Mouse (Mus musculus): ENCODE data around the gene Tctex1d2.
"Not testable (repeated sequence)": the region's sequence is repeated elsewhere in the genome, so short reads cannot be mapped to it uniquely, and the experiment has no call there.

Tctex1d2 gene

DNA sequence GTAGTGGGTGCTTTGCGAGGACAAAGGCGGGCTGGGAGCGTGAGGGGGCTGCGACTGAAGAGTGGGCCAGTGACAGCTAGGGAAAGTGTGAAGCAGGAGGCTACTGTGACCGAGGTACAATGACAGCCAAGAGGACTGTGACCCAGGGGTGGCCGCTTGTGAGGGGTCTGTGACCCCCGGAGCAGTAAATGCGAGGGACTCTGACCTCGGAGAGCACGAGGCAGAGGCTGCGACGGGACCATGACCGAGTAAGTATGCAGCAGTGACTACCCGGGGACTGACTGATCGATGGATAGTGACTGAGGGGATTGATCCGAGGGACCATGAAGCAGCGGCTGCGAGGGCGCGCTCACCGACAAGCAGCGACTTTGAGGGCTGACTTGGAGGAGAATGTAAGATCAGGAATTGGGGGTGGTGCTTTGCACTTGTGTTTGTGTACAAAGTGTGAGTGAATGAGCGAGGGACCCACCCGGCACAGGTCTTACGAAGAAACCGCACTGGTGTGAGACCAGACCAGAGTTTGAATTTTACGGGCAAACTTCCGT is 11.6 kb downstream of the Tctex1d2 start:
- peak; percentile 21 for DNase-seq (ENCODE audit: low read depth, low spot score)

DNA sequence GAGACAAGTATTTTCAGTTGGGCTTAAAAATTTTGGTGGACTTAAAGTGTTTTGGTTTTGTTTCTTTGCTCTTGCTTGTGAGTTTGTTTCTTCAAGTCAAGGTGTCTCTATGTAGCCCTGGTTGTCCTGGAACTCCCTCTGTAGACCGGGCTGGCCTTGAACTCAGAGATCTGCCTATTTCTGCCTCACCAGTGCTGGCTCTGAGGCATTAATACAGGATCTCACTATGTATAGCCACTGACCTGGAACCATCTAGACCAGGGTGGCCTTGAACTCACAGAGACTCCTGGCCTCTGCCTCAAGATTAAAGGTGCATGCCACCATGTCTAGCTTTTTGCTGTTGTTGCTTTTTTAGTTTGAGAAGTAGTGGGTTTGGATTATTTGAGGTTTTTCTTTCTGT is 12.4 kb downstream of the Tctex1d2 start:
- no peak for DNase-seq (ENCODE audit: low read depth, low spot score)

DNA sequence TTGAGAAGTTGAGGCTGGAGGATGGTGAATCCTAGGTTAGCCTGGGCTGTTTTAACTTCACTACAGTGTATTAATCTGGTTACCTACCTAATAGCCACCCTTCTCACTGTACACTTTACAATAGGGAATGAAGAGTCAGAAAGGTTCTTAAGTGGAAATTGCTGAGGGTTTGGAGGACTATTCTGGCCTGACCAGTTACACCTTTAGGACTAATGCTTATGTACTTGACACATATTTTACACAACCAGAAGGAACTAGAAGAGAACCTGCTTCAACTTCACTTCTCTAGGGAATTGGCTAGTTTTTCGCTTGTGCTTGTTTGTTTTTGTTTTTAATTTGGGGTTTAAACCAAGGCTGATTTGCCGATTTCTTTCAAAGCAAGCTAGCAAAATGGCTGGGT is 13.6 kb downstream of the Tctex1d2 start:
- DNase-seq (ENCODE audit: low read depth, low spot score): no peak

DNA sequence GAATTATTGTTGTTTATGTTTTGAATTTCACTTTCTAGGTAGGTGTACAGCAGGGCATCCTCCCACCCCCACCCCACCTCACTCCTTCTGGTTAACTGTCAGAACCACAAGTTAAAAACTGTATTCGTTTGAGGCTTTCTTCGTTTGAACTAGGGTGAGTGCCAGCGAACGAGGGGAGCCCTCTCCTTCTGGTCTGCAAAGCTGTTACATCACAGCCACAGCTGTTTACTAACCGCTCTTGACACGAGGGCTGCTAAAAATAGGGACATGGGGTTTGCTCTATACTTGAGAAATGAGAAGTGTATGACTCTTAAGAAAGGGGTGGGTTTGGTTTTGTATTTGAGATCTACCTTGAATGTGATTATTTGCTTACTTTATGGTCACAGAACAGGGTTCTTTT is 14.6 kb downstream of the Tctex1d2 start:
- peak; percentile 87 for DNase-seq (ENCODE audit: low read depth, low spot score)

DNA sequence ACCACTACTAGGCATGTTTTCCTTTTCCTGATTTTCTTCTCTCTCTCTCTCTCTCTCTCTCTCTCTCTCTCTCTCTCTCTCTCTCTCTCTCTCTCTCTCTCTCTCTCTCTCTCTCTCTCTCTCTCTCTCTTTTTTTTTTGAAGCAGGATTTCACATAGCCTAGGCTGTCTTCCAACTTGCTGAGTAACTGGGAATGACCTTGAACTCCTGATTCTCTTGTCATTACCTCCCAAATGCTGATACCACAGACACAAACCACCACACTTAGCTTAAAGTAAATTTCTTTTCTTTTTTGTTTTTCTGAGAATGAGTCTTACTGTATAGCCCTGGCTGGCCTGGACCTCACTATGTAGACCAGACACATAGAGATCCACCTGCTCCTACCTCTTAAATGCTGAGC is 15.2 kb downstream of the Tctex1d2 start:
- no peak for DNase-seq (ENCODE audit: low read depth, low spot score)

DNA sequence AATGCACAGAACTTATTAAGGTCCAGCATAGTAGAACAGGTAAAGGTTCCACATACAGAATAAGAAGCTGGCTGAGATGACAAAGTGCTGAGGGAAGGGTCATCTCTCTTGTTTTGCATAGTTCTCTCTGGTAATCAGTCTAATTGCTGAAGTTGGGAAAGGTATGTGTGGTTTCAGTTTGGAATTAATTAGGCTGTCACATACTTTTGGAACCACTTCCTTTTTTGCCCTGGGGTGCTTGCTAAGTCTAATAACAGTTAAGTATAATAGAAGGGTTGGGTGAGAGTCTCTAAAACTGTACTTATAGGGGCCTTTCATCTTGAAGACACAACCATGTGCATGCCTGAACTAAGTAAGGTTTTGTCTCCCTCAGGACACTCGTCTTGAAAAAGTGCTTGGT is 17.2 kb downstream of the Tctex1d2 start:
- DNase-seq (ENCODE audit: low read depth, low spot score): no peak

DNA sequence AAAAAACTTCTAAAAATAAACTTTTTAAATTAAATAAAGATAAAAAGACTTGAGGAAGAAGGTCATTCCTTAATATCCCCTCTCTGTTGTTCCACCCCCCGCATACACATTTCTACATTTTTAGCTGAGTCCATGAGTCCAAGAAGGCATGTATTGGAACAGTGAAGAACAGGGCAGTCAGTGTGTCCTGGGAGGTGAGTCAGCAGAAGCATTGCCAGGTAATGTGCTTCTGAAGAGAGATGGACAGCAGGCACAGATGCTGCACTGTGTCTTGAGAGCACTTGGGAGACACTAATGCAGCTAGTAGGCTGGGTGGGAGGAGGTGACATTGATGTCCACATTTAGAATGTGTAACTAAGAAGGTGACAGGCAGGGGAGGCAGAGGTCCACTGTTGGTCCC is 17.8 kb downstream of the Tctex1d2 start:
- peak; percentile 59 for DNase-seq (ENCODE audit: low read depth, low spot score)

DNA sequence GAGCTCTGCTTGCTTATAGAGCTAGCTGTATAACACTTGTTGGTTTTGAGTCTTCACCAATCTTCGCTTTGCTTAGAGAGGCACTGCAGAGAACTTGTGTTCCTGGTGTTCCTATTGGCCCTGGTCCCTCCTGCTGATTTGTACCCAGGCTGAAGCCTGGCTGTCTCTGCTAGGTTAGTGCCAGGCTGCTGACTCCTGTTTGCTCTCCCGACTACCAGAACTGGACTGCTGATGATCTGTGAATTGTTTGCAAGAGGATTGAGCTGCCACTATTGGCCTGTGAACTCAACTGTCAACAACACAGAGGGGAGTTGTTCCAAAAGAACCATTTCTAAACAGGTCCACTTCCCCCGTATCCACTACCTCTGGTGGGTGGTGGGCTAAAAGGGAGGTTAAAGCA is 21.9 kb downstream of the Tctex1d2 start:
- no peak for DNase-seq (ENCODE audit: low read depth, low spot score)

DNA sequence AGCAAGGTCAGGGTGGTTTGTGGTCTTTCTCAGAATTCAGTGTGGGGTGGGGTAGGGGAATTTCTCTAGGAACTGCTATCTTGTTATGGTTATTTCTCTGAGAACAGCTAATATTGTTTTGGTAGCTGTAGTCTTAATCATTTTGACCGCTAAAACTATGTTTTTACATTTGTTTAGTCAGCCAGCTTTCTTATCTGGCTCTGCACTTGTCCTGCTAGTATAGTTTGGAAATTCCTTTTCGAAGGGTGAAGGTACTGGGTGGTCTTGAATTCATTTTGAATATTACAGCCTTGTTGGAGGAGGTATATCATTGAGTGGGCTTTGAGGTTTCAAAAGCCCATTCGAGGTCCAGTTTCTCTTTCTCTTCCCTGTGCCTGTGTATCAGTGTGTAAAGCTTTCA is 25.1 kb downstream of the Tctex1d2 start:
- not testable (repeated sequence) for DNase-seq (ENCODE audit: low read depth, low spot score)

DNA sequence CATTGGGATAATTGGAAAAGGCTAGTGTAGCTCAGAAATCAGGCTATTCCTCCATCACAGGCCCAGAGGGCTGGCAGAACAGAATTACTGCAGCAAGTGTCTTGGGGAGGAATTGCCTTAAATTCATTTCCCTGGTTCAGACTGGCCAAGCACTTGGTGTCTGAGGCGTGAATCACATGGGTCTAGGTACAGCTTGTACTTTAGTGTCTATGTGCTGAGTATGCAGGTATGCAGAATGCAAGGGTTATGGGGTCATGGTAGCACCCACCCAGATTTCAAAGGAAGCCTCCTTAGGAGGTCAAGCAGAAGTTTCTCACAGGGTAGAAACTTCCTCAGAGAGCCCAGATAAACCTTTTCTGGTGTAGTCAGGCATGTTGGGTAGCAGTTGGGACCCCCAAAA is 26.1 kb downstream of the Tctex1d2 start:
- no peak for DNase-seq (ENCODE audit: low read depth, low spot score)

DNA sequence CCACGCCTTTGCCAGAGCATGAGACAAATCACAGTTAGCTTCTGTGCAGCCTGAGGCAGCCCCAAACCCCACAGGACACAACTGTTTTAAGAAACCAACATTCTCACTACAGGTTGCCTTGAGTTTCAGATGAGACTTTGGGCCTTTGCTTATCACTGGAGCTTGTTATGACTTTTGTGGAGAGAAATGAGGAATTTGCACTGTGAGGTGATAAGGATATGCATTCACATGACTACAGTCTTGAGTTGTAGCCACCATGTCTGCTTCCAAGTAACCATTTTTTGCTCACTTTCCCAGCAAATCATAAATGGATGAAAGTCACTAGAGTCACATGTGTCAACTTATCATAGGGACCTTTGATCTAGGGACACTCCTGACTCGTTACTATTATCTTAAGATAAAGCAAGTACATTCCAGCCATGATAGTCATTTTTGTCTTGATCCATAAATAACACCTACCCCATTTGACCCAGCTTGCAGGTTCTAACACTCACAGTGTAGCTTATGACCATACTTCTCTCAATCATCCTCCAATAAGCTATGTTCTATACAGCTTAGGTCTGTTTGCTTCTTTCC is 27.1 kb downstream of the Tctex1d2 start:
- DNase-seq (ENCODE audit: low read depth, low spot score): no peak

DNA sequence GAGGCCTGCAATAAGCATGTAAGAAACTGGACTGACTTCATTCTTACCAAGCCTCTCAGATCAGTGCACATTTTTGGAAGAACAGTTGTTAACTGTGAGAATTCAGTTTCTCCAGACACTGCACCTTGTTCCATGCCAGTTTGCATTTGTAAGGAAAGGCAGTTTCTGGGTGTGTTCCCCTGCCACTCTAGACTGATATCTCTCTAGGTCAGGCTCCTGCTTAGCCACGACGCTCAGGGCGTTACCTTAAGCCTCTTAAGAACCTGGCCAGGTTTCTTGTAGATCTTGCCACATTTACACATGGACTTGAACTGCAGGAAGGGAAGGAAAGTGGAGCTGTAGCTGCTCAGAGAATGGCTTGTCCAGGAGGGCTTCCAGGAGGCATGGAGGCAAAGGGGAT is 30.2 kb downstream of the Tctex1d2 start:
- DNase-seq (ENCODE audit: low read depth, low spot score): no peak

DNA sequence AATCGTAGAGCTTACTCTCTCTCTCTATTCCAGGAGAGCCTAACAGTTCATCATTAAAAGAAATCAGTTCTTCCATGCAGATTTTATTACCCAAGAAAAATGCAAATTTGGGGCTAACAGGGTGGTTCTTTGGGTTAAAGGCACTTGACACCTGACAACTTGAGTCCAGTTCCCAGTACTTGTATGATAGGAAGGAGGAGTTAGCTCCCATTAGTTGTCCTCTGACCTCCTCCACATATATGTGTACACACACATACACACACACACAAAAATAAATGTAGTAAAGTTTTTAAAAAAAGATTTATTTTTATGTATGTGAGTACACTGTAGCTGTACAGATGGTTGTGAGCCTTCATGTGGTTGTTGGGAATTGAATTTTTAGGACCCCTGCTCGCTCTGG is 30.6 kb downstream of the Tctex1d2 start:
- DNase-seq (ENCODE audit: low read depth, low spot score): no peak

DNA sequence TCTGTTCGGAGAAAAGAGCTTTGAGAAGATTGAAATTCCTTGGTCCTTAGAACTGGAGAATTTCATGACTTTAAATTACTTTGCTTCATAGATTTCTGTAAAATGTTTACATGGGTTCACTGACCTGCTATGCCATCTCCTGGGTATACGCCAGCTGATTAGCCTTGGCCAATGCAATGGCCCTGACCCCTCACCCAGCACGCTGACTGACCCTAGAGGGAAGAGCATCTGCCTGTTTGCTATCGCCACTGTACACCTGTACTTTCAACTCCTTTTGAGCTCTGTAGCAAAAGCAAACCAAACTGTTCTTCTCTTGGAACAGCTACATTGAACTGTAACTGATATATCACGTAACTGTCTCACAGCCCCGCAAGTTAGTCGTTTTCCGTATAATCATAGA is 33.6 kb downstream of the Tctex1d2 start:
- no peak for DNase-seq (ENCODE audit: low read depth, low spot score)

DNA sequence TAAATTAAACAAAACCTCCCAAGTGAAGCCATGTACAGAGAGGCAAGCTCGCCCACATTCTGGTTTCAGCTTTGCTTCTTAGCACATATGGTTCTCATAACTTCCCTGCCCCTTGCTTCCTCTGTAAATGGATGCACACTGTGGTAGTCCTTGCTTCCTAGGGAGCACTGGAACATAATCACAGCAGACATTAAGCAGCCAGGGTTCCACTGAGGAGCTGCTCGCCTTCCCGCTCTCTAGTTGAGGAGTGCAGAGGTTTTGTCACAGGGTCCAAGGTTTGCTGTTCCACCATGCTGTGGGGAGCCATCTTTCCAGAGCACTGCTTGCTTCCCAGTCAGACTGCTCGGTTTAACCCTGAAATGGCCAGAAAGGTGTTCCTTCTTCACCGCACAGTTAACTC is 35.1 kb downstream of the Tctex1d2 start:
- no peak for DNase-seq (ENCODE audit: low read depth, low spot score)

DNA sequence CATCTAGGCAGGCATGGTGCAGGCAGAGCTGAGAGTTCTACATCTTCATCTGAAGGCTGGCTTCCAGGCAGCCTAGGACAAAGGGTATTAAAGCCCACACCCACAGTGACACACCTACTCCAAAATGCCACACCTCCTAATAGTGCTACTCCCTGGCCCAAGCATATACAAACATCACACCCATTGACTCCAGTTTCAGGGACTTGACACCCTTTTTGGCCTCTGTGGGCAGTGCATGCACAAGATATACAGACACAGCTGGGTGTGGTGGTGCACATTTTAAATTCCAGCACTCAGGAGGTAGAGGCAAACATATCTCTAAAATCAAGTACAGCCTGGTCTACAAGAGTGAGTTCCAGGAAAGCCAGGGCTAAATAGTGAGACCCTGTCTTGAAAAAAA is 36.6 kb downstream of the Tctex1d2 start:
- no peak for DNase-seq (ENCODE audit: low read depth, low spot score)

DNA sequence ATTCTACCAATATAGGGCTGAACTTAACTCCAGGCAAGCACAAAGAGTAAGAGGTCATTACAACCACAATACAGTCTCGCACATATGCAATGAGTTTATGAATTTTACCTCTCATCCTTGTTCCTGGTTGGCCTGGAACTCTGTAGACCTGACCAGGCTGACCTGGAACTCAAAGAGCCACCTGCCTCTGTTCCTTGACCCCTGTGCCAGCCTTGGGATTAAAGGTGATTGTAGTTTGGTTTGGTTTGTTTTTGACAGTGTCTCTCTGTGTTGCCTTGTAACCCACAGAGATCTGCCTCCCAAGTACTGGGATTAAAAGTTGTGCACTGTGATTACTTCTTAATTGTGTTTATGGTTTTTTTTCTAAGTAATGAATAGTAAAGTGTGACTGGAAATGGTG is 37.3 kb downstream of the Tctex1d2 start:
- no peak for DNase-seq (ENCODE audit: low read depth, low spot score)

DNA sequence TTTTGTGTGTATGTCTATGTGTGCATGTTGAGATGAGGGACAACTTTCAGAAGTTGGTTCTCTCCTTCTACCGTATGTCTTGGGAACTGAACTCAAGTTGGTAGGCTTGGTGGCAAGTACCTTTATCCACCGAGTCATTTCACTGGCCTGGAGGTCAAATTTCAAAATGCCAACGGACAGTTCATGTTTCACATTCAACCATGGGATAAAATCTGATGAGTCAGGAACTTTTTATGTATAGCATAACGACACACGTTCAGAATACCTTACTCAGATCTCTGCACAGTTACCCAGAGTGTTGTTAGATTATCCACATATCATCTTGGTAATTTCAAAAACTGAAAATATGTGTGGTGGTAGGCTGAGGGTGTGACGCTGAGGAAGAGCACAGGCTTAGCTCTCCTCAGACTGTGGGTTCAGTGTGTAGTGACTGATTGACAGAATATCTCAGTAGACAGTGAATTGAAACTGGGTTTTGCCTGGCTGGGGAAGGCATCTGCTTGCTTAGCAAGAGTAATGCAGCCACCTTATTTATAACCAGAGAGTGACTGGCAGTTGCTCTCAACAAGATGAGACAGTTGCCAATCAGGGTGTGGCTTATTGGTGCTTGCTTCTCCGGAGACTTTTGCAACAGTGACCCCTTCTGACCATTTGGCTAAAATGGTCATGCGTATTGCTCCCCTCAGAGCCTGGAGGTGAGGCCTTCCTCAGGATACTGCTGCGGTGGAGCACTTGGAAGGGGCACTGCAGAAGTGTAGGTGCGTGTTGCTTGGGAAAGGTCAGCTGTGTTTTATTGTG is 38.3 kb downstream of the Tctex1d2 start:
- DNase-seq (ENCODE audit: low read depth, low spot score): peak; percentile 84

DNA sequence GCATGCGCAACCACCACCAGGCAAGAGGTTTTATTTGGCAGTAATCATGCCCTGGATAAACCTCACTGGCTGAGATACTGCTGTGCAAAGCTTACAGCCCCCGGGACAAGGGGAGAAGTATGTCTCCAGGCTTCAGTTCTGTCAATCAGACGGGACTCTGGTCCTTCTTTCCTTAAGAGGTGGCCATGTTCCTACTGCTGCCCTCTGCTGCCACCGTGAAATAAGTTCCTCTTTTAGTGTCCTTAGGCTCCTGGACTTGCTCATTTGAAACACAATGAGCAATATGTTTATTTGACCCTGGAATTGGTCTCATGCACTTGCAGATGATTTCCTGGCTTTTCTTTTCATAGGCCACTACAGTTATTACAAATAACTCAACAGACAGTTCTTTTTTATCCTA is 41.0 kb downstream of the Tctex1d2 start:
- DNase-seq (ENCODE audit: low read depth, low spot score): no peak

DNA sequence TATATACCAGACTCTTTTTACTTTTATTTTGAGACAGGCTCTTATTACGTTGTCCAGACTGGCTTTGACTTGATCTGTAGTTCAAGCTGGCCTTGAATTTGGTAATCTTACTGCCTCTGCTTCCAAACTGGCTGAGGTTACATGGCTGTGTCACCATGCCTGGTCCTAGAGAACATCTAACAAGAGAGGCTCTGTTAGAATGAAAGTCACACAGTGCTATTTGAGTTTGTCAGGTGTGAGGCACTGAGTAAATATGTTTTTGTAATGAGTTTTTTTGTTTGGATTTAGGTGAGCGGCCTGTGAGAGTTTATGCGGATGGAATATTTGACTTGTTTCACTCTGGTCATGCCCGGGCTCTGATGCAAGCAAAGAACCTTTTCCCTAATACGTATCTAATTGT is 42.2 kb downstream of the Tctex1d2 start:
- no peak for DNase-seq (ENCODE audit: low read depth, low spot score)

DNA sequence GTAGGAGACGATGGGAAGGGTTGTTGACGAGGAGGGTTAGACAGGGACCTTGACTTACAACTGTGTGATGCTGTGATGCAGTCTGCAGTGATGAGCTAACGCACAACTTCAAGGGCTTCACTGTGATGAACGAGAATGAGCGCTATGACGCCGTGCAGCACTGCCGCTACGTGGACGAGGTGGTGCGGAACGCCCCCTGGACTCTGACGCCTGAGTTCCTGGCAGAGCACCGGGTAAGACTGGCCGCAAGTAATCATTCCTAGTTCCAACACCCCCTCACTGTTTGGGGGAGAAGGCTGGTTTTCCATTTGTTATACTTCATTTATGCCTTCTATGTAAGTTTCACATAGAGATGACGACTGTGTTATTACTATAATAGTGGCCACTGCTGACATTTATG is 43.4 kb downstream of the Tctex1d2 start:
- no peak for DNase-seq (ENCODE audit: low read depth, low spot score)

DNA sequence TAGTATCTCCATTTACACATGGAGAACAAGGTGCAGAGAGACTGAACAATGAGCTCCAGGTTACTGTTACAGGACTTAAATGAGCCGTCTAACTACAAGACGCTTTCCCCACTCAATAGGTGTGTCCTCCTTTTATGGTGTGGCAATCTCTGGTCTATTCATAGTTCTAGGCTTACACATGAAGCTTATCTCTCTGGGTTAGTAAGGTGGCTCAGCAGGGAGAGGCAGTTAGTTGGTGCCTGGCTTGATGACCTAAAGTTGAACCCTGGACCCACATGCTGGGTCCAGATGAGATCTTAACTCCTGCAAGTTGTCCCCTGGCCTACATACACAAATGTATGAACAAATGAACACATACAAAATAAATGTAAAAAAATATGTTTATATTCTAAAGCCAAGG is 43.9 kb downstream of the Tctex1d2 start:
- no peak for DNase-seq (ENCODE audit: low read depth, low spot score)

DNA sequence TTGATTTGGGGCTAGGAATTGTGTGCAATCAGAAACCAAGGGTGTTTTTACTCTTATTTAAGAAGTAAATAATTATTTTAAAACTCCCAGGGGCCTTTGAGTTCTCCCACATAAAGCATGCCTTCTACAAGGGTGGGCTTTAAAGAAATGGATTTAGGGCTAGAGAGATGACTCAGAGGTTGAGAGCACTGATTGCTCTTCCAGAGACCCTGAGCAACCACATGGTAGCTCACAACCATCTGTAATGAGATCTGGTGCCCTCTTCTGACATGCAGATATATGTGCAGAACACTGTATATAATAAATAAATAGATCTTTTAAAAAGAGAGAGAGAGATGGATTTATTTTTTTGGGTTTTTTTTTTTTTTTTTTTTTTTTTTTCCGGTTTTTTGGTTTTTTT is 45.4 kb downstream of the Tctex1d2 start:
- no peak for DNase-seq (ENCODE audit: low read depth, low spot score)

Measured in skeletal muscle tissue, adult 2 months (tissue).